Mouse (Mus musculus) ES-E14 (cell line): ENCODE measurements around the gene Wnk2. TPM values are rescaled to one million over a fixed set of nuclear protein-coding genes. Genes with fewer than 3 reads are reported as not detected.
"Not testable (repeated sequence)": the region's sequence is repeated elsewhere in the genome, so short reads cannot be mapped to it uniquely, and the experiment has no call there.

Source experiments
- DNase-seq: peaks from one replicate; pipeline ENCODE4 v3.0.0-alpha.2; 2013; ENCODE audit warnings: low read depth, low spot score
- H3K27ac ChIP-seq: 2 replicates; pipeline ENCODE4 v1.5.1; 2012; ENCODE audit warnings: low read depth, mild to moderate bottlenecking, low read length, moderate library complexity, mixed read lengths; ENCODE audit not compliant: poor library complexity, insufficient read depth, severe bottlenecking
- H3K36me3 ChIP-seq: 2 replicates; pipeline ENCODE4 v1.6.1; 2012; ENCODE audit warnings: mild to moderate bottlenecking, low read length, moderate library complexity, mixed read lengths; ENCODE audit not compliant: control insufficient read depth, poor library complexity, insufficient read depth, severe bottlenecking
- H3K4me1 ChIP-seq, 2 experiments: fragments of 150-350 bp in 1 of 2; sonication (generic) in 1 of 2; 2 replicates each; pipeline ENCODE4 v1.6.1; 2012; ENCODE audit warnings: low read length in 2 of 2, mild to moderate bottlenecking in 1 of 2, mixed read lengths in 1 of 2; ENCODE audit not compliant: control insufficient read depth in 2 of 2, insufficient read depth in 2 of 2, poor library complexity in 1 of 2
- H3K4me3 ChIP-seq, 2 experiments: fragments of 150-350 bp in 1 of 2; sonication (generic) in 1 of 2; 2 replicates each; pipeline ENCODE4 v1.5.1; 2012; ENCODE audit warnings: low read length in 2 of 2, low read depth in 1 of 2, mild to moderate bottlenecking in 1 of 2, mixed read lengths in 1 of 2; ENCODE audit not compliant: insufficient read depth in 1 of 2, poor library complexity in 1 of 2, severe bottlenecking in 1 of 2
- H3K9ac ChIP-seq: 2 replicates; pipeline ENCODE4 v1.6.1; 2012; ENCODE audit warnings: low read depth, mild to moderate bottlenecking, low read length, mixed read lengths; ENCODE audit not compliant: poor library complexity, insufficient read depth, severe bottlenecking
- H3K9me3 ChIP-seq: fragments of 150-350 bp; sonication (generic); 2 replicates; pipeline ENCODE4 v1.6.1; 2012; ENCODE audit warnings: low read depth, mild to moderate bottlenecking, low read length; ENCODE audit not compliant: control insufficient read depth, insufficient read depth
- CHD2 ChIP-seq: IDR thresholded peaks from 2 replicates; pipeline ENCODE4 v1.6.1; 2014; ENCODE audit warnings: mild to moderate bottlenecking, low read depth, low read length, inconsistent platforms
- HCFC1 ChIP-seq: IDR thresholded peaks from 2 replicates; pipeline ENCODE4 v1.6.1; 2012; ENCODE audit warnings: low read length, inconsistent platforms, borderline replicate concordance; ENCODE audit not compliant: insufficient read depth
- MAFK ChIP-seq: IDR thresholded peaks from 2 replicates; pipeline ENCODE4 v1.6.1; 2014; ENCODE audit warnings: mild to moderate bottlenecking, low read depth, low read length, inconsistent platforms; ENCODE audit not compliant: insufficient read depth
- ZC3H11A ChIP-seq: IDR thresholded peaks from 2 replicates; pipeline ENCODE4 v1.6.1; 2012; ENCODE audit warnings: low read depth, mild to moderate bottlenecking, inconsistent platforms, low read length, borderline replicate concordance
- ZNF384 ChIP-seq: IDR thresholded peaks from 2 replicates; pipeline ENCODE4 v1.6.1; 2012; ENCODE audit warnings: low read depth, low read length, inconsistent platforms
- in situ Hi-C, 2 experiments: fragments of 600-800 bp; cut with MboI; formaldehyde crosslinking; loops; one replicate each; pipeline ENCODE4 v1.15.1; 2025; ENCODE audit warnings: low sequenced_read_pairs in 2 of 2, inconsistent platforms in 1 of 2; ENCODE audit not compliant: unreplicated experiment in 2 of 2
- total RNA-seq: library from RNA; depleted of rRNA; stranded (reverse); fragments of 300-350 nt; gene quantifications from 2 replicates; pipeline ENCODE4 v1.2.3, GENCODE M21; 2012

Wnk2 gene
- total RNA-seq, 1 experiment: 1.6 TPM

- TF ChIP-seq HCFC1 (no peak), CHD2 (no peak), ZC3H11A (no peak), MAFK (no peak), ZNF384 (no peak)
- no peak overlapping the region for H3K9ac ChIP-seq
- H3K4me3 ChIP-seq: no peak overlapping the region
- H3K27ac ChIP-seq: no peak overlapping the region
- H3K9me3 ChIP-seq: no peaks in the 10 kb centered on the region
- no peaks in the 10 kb centered on the region; a peak in 1 of 4 replicates for H3K4me1 ChIP-seq
- no peak for DNase-seq
- no peaks in the 10 kb centered on the region for H3K36me3 ChIP-seq
- in situ Hi-C loops: no loop called here
Measured at GRCm38 (mm10) chr13:49060456-49060855, 87.4 kb downstream of the Wnk2 start.

GRCm38 (mm10) chr13:49058528-49058927 is 89.3 kb downstream of the Wnk2 start:
- Histone ChIP-seq H3K9ac (no peak overlapping the region), H3K4me1 (no peaks in the 10 kb centered on the region; a peak in 1 of 4 replicates), H3K27ac (no peak overlapping the region), H3K36me3 (no peaks in the 10 kb centered on the region), H3K4me3 (no peak overlapping the region), H3K9me3 (no peaks in the 10 kb centered on the region)
- no peak for DNase-seq
- TF ChIP-seq CHD2 (no peak), ZC3H11A (no peak), HCFC1 (no peak), MAFK (no peak), ZNF384 (no peak)
- in situ Hi-C loops: no loop called here

- H3K27ac ChIP-seq: no peak overlapping the region
- DNase-seq: no peak
- H3K9me3 ChIP-seq: no peaks in the 10 kb centered on the region
- no peaks in the 10 kb centered on the region for H3K36me3 ChIP-seq
- H3K4me3 ChIP-seq: no peak overlapping the region
- peaks cover 0 to under 1% of the 10 kb centered on the region in 2 experiments; a peak in 1 of 4 replicates for H3K4me1 ChIP-seq
- TF ChIP-seq MAFK (no peak), ZC3H11A (no peak), ZNF384 (no peak), HCFC1 (no peak), CHD2 (no peak)
- no peak overlapping the region for H3K9ac ChIP-seq
- in situ Hi-C loops: no loop called here
Measured at GRCm38 (mm10) chr13:49056304-49056703, 91.5 kb downstream of the Wnk2 start.

GRCm38 (mm10) chr13:49054753-49055152 is 93.1 kb downstream of the Wnk2 start:
- H3K36me3 ChIP-seq, H3K9ac ChIP-seq, in situ Hi-C loops, H3K4me3 ChIP-seq, H3K27ac ChIP-seq, H3K9me3 ChIP-seq, DNase-seq, H3K4me1 ChIP-seq: not testable (repeated sequence)

GRCm38 (mm10) chr13:49053333-49053732 is 94.5 kb downstream of the Wnk2 start:
- Histone ChIP-seq H3K4me3 (no peak overlapping the region), H3K9ac (no peak overlapping the region), H3K27ac (no peak overlapping the region), H3K36me3 (no peaks in the 10 kb centered on the region), H3K4me1 (peaks cover 2 to 8% of the 10 kb centered on the region in 2 experiments; a peak in 2 of 4 replicates), H3K9me3 (no peaks in the 10 kb centered on the region)
- TF ChIP-seq HCFC1: no peak
- no peak for TF ChIP-seq CHD2
- TF ChIP-seq ZC3H11A: no peak
- TF ChIP-seq ZNF384: no peak
- TF ChIP-seq MAFK: no peak
- no peak for DNase-seq
- in situ Hi-C loops: no loop called here
